Mouse (Mus musculus) lung, embryonic 15.5 days (tissue): Measurements from ENCODE around the gene Rsad1. TPM values are rescaled to one million over a fixed set of nuclear protein-coding genes. Genes with fewer than 3 reads are reported as not detected.

Experiments used
- ATAC-seq: fragments of 200-750 bp; cut with Nextera tagmentation; 2 replicates; pipeline ENCODE4 v1.8.0; 2017; ENCODE audit warnings: moderate number of reproducible peaks, borderline replicate concordance; ENCODE audit not compliant: low FRiP score, low TSS enrichment; ENCODE audit errors: extremely low read depth
- H3K27ac ChIP-seq: fragments of 300-500 bp; sonication (generic); 2 replicates; pipeline ENCODE4 v1.5.1; 2015; ENCODE audit warnings: moderate library complexity, mild to moderate bottlenecking, inconsistent platforms
- H3K27me3 ChIP-seq: fragments of 300-500 bp; sonication (generic); 2 replicates; pipeline ENCODE4 v1.6.1; 2015; ENCODE audit warnings: inconsistent platforms
- H3K36me3 ChIP-seq: fragments of 300-500 bp; sonication (generic); 2 replicates; pipeline ENCODE4 v1.6.1; 2015; ENCODE audit warnings: inconsistent platforms
- H3K4me1 ChIP-seq: fragments of 300-500 bp; sonication (generic); 2 replicates; pipeline ENCODE4 v1.6.1; 2015; ENCODE audit warnings: inconsistent platforms
- H3K4me2 ChIP-seq: fragments of 300-500 bp; sonication (generic); 2 replicates; pipeline ENCODE4 v1.6.1; 2015; ENCODE audit warnings: inconsistent platforms, mild to moderate bottlenecking, moderate library complexity
- H3K4me3 ChIP-seq: fragments of 300-500 bp; sonication (generic); 2 replicates; pipeline ENCODE4 v1.5.1; 2015; ENCODE audit warnings: mild to moderate bottlenecking, inconsistent platforms
- H3K9ac ChIP-seq: fragments of 300-500 bp; sonication (generic); 2 replicates; pipeline ENCODE4 v1.6.1; 2015; ENCODE audit warnings: inconsistent platforms
- H3K9me3 ChIP-seq: fragments of 300-500 bp; sonication (generic); 2 replicates; pipeline ENCODE4 v1.6.1; 2016; ENCODE audit warnings: inconsistent platforms
- WGBS: fragments of 180-500 bp; shearing (Covaris S2); methylation state at CpG from one replicate; pipeline ENCODE4 v1.1.7; 2015; 5-methylcytosine and 5-hydroxymethylcytosine counted together
- polyA plus RNA-seq: library from polyadenylated mRNA; unstranded; fragments of >200 nt; fragmentation: Nextera tagmentation; extraction: Ambion mirVana; gene quantifications from 2 replicates; pipeline ENCODE4 v1.2.1, GENCODE M21; 2015

Rsad1 gene
- polyA plus RNA-seq: 3.2 and 3.7 TPM in 2 replicates

DNA sequence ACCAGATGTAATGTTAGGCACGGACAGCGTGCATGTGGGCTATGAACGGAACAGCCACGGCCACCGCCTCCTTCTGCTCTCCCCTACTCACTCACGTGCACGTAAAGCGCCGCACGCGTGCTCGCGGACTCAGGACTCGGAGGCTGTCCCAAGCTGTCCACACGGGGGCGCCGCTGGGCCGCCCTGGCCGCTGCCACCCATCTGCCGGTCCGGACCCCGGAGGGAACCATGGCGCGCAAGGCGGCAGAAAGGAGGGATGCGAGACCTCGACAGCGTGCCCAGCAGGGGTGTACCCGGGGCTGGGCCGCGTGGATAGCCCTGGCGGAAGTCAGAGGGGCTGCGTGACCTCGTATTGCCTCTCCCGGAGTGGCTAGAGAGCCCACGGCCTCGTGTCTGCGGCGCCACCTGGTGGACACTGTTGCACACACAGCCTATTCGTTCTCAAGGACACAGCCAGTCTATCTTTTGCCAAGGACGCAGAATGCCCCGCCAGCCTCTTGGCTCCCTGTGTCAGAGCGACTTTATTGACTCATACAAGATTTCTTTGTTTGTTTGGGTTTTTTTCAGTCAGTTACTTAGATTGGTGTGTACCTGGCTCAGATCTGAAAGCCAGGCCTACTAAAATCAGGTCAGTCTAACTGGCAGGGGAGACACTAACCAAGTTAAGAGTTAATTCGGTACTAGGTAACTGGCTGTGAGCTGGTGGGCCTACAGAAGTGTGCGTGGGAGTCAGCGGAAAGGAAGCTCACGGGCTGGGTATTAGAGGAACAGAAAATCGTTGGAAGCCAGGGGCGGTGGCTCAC lies at the start of gene Rsad1:
Gene Rsad1, minus strand, starts transcription at position 368 of the 803 bp plus-strand sequence.
- no peaks in the 10 kb centered on the region for H3K36me3 ChIP-seq
- ATAC-seq: peak; percentile 90
- WGBS: 4% methylated on average over 49 of the region's 49 CpGs
- H3K4me3 ChIP-seq: peak within 1 kb of the TSS; percentile 72
- peak within 1 kb of the TSS; percentile 66 for H3K9ac ChIP-seq
- H3K4me1 ChIP-seq: peaks cover 23% of the 10 kb centered on the region
- H3K4me2 ChIP-seq: peak within 1 kb of the TSS; percentile 89
- H3K27ac ChIP-seq: peak within 1 kb of the TSS; percentile 91
- H3K27me3 ChIP-seq: no peaks in the 10 kb centered on the region
- H3K9me3 ChIP-seq: no peaks in the 10 kb centered on the region

- Histone ChIP-seq H3K4me1 (peaks cover 18% of the 10 kb centered on the region; the same call in 1 of the 2 replicates), H3K4me3 (no peak overlapping the region), H3K4me2 (no peak overlapping the region), H3K36me3 (no peaks in the 10 kb centered on the region), H3K27ac (no peak overlapping the region), H3K9ac (no peak overlapping the region), H3K27me3 (no peaks in the 10 kb centered on the region), H3K9me3 (no peaks in the 10 kb centered on the region)
- ATAC-seq: no peak
- WGBS: 61% methylated on average over 6 of the region's 6 CpGs
These were observed 49.5 kb upstream of the Rsad1 start for GRCm38 (mm10) chr11:94598437-94599120.

DNA sequence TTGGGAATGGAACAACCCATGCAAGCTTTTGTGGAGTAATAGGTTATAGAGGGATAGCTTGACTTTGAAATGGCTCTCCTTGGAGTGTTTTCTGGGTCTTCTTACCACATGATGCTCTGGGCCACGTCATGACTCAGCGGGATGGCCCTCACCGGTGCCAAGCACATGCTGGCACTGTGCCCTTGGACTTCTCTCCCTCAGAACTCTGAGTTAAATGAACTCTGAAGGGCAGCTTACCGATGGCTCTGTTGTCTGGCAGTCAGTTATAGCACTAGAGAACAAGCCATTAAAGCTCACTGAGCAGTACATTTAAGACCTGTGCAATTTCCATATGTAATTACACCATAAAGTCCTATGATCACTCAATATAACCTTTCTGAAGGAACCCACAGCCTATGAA lies 48.3 kb upstream of the Rsad1 start:
- WGBS: 77% methylated on average over 4 of the region's 4 CpGs
- no peak for ATAC-seq
- H3K36me3 ChIP-seq: no peaks in the 10 kb centered on the region

DNA sequence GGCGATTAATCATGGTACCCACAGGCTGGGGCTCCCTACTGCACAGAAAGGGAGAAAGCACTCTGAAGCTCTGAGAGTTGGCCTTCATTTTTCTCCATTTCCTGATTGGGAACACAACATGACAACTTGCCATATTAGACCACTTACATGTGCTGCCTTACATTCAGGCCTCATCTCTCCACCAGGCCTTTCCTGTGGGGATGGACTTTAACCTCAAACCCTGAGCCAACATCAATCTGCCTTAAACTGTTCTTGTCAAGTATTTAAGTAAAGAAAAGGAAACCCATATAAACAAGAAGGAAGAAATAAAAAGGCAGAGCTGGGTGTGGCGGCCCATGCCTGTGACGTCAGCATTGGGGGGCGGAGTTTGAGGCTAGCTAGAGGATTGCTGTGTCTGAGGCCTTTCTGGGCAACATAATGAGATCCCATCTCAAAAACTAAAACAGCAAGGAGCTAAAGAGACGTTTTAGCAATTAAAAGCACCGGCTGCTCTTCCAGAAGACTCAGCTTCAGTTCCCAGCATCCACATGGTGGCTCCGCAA lies 47.3 kb upstream of the Rsad1 start:
- H3K27me3 ChIP-seq: no peaks in the 10 kb centered on the region
- no peak for ATAC-seq
- H3K27ac ChIP-seq: no peak overlapping the region
- no peaks in the 10 kb centered on the region for H3K9me3 ChIP-seq
- H3K9ac ChIP-seq: no peak overlapping the region
- no peak overlapping the region for H3K4me3 ChIP-seq
- WGBS: 61% methylated on average over 7 of the region's 7 CpGs
- H3K4me1 ChIP-seq: peaks cover 16% of the 10 kb centered on the region
- H3K36me3 ChIP-seq: no peaks in the 10 kb centered on the region
- H3K4me2 ChIP-seq: no peak overlapping the region

More for the DNA sequence above, 48.3 kb upstream of the Rsad1 start:
- Histone ChIP-seq H3K9me3 (no peaks in the 10 kb centered on the region), H3K27ac (no peak overlapping the region), H3K4me1 (peaks cover 16% of the 10 kb centered on the region; the same call in 1 of the 2 replicates), H3K4me3 (no peak overlapping the region), H3K9ac (no peak overlapping the region), H3K4me2 (no peak overlapping the region), H3K27me3 (no peaks in the 10 kb centered on the region)

DNA sequence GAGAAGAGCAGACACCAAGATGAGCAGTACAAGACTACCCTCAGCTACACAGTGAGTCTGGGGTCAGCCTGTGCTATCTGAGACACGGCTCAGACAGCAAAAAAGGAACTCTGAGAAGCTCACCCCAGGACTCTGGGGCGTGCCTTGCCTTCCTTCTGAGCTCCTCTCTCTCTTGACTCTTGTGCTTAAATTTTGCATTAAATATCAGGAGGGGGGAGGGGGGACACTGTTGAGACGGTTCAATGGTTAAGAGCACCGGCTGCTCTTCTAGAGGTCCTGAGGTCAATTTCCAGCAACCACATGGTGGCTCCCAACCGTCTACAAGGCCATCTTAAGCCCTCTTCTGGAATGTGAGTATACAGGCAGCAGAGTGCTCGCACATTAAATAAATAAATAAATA lies 38.5 kb upstream of the Rsad1 start:
- WGBS: 70% methylated on average over 6 of the region's 6 CpGs
- H3K27ac ChIP-seq: no peak overlapping the region
- H3K4me1 ChIP-seq: peaks cover 8% of the 10 kb centered on the region; the same call in 1 of the 2 replicates
- H3K36me3 ChIP-seq: no peaks in the 10 kb centered on the region
- H3K9ac ChIP-seq: no peak overlapping the region
- no peaks in the 10 kb centered on the region for H3K9me3 ChIP-seq
- no peaks in the 10 kb centered on the region for H3K27me3 ChIP-seq
- no peak overlapping the region for H3K4me2 ChIP-seq
- no peak overlapping the region for H3K4me3 ChIP-seq
- ATAC-seq: no peak

GRCm38 (mm10) chr11:94585091-94585490 lies 36.0 kb upstream of the Rsad1 start:
- H3K4me2 ChIP-seq: no peak overlapping the region
- H3K36me3 ChIP-seq: no peaks in the 10 kb centered on the region
- no peak for ATAC-seq
- no peak overlapping the region for H3K27ac ChIP-seq
- H3K9ac ChIP-seq: no peak overlapping the region
- H3K4me3 ChIP-seq: no peak overlapping the region
- no peaks in the 10 kb centered on the region for H3K27me3 ChIP-seq
- no peaks in the 10 kb centered on the region for H3K9me3 ChIP-seq
- no peaks in the 10 kb centered on the region for H3K4me1 ChIP-seq
- WGBS: 92% methylated on average over 9 of the region's 9 CpGs

- no peaks in the 10 kb centered on the region for H3K36me3 ChIP-seq
- 79% methylated on average over 5 of the region's 5 CpGs for WGBS
- ATAC-seq: no peak
- no peak overlapping the region for H3K4me2 ChIP-seq
- H3K4me3 ChIP-seq: no peak overlapping the region
- no peaks in the 10 kb centered on the region for H3K27me3 ChIP-seq
- H3K9ac ChIP-seq: no peak overlapping the region
- no peak overlapping the region for H3K27ac ChIP-seq
- H3K4me1 ChIP-seq: no peaks in the 10 kb centered on the region
- no peaks in the 10 kb centered on the region for H3K9me3 ChIP-seq
These were observed 31.2 kb upstream of the Rsad1 start for GRCm38 (mm10) chr11:94580111-94580740.

DNA sequence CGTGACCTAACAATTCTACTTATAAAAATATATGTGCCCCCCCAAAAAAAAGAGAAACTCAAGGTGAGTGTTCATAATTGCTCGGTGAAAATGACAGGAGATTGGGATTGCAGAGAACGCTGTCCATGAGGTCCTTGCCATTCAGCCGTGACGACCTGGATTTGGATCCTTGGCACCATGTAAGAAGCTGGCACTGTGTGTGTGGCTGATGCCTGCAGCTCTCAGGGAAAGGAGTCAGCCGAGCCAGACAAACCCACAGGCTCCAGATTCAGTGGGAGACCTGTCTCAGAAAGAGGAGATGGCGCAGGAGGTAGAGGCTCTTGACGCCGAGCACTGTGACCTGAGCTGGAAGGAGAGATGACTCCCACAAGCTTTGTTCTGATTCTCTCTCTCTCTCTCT lies 27.3 kb upstream of the Rsad1 start:
- 87% methylated on average over 9 of the region's 9 CpGs for WGBS
- ATAC-seq: no peak

DNA sequence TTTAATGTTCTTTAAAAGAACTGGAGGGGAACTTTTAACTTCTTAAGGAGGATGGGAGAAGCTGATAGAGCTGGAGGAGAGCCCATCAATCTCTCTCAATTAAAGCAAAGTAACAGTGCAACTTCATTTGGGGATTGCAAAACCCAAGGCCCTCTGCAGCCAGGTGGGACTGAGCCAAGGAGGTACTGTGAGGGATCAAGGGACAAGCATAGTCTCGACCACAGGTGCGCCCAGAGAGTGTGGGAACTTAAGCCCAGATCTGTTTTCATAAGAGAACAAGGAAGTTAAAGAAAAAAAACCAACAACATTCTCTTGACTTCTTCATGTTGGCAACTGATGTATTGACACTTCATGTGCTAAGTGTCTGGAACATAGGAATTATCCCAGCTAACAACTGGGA lies 26.0 kb upstream of the Rsad1 start:
- Histone ChIP-seq H3K27me3 (no peaks in the 10 kb centered on the region), H3K36me3 (no peaks in the 10 kb centered on the region), H3K4me3 (no peak overlapping the region), H3K4me2 (no peak overlapping the region), H3K9me3 (no peaks in the 10 kb centered on the region), H3K4me1 (no peaks in the 10 kb centered on the region), H3K27ac (no peak overlapping the region), H3K9ac (no peak overlapping the region)
- 66% methylated on average over 2 of the region's 2 CpGs for WGBS
- ATAC-seq: no peak

More for the DNA sequence above, 27.3 kb upstream of the Rsad1 start:
- H3K4me3 ChIP-seq: no peak overlapping the region
- no peaks in the 10 kb centered on the region for H3K36me3 ChIP-seq
- H3K27ac ChIP-seq: no peak overlapping the region
- H3K9me3 ChIP-seq: no peaks in the 10 kb centered on the region
- H3K27me3 ChIP-seq: no peaks in the 10 kb centered on the region
- H3K4me1 ChIP-seq: no peaks in the 10 kb centered on the region
- H3K9ac ChIP-seq: no peak overlapping the region
- no peak overlapping the region for H3K4me2 ChIP-seq

DNA sequence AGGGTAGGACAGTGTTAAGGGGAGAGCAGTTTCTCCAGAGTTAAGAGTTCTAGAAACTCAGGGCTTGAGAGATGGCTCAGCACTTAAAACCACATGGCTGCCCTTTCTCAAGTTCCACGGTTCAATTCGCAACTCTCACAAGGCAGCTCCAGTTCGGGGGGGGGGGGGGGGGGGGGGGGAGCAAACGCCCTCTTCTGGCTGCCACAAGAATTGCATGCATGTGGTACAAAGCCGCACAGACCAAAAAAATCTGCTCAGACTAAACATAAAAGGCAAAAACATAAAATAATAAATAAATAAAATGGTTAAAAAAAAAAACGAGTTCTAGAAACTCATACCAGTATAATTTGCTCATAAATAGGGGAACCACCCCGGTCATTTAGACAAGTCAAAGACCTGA lies 25.5 kb upstream of the Rsad1 start:
- no peak for ATAC-seq
- no peak overlapping the region for H3K9ac ChIP-seq
- no peaks in the 10 kb centered on the region for H3K4me1 ChIP-seq
- no peak overlapping the region for H3K27ac ChIP-seq
- no peak overlapping the region for H3K4me3 ChIP-seq
- peaks cover under 1% of the 10 kb centered on the region; the same call in 1 of the 2 replicates for H3K36me3 ChIP-seq
- no peaks in the 10 kb centered on the region for H3K9me3 ChIP-seq
- no peaks in the 10 kb centered on the region for H3K27me3 ChIP-seq
- H3K4me2 ChIP-seq: no peak overlapping the region
- WGBS: 25% methylated on average over 7 of the region's 7 CpGs

- H3K36me3 ChIP-seq: peaks cover 9% of the 10 kb centered on the region; the same call in 1 of the 2 replicates
- no peaks in the 10 kb centered on the region for H3K9me3 ChIP-seq
- ATAC-seq: no peak
- 97% methylated on average over 1 of the region's 1 CpGs for WGBS
- H3K9ac ChIP-seq: no peak overlapping the region
- H3K4me2 ChIP-seq: no peak overlapping the region
- H3K4me1 ChIP-seq: no peaks in the 10 kb centered on the region
- H3K27ac ChIP-seq: no peak overlapping the region
- no peaks in the 10 kb centered on the region for H3K27me3 ChIP-seq
- no peak overlapping the region for H3K4me3 ChIP-seq
These were observed 22.8 kb upstream of the Rsad1 start for GRCm38 (mm10) chr11:94571850-94572249.
